In genomic region chr4:29525769-29526658, GRCm38 (mm10) we compare ENCODE assay signal across 11 mouse cellular contexts.
DNase-seq lines count a peak whose midpoint lies in the region; ATAC-seq and TF ChIP-seq lines count a peak whose summit lies in the region.
"Had no signal": no experiment of that assay in that cellular context is flagged by ENCODE, and none has a peak within 500 bp of the region (broad histone marks: within the 10 kb centered on the region; RNA-seq: fewer than 3 reads in every experiment).

No protein-coding gene starts in this region.

- TF ChIP-seq POLR2A in limb, embryonic 14.5 days (IDR thresholded peaks at IDR 0.05; ENCODE audit: borderline replicate concordance, extremely low read depth, insufficient read depth, insufficient read length): no peak
- TF ChIP-seq POLR2A in cerebellum, adult 2 months (IDR thresholded peaks at IDR 0.05; ENCODE audit: borderline replicate concordance, insufficient read depth, low read length): no peak
- no peak for TF ChIP-seq POLR2A in myocyte (IDR thresholded peaks at IDR 0.05; ENCODE audit: insufficient read length, low read depth)

- H3K36me3 ChIP-seq in limb, embryonic 14.5 days (ENCODE audit: control insufficient read depth, insufficient read depth, low read length): no peaks in the 10 kb centered on the region
- H3K36me3 ChIP-seq in limb, embryonic 10.5 days: no peaks in the 10 kb centered on the region
- H3K36me3 ChIP-seq in myocyte (ENCODE audit: control insufficient read depth, insufficient read depth): no peaks in the 10 kb centered on the region
- H3K36me3 ChIP-seq: embryonic facial prominence, embryonic 15.5 days; hindbrain, embryonic 15.5 days had no signal

- H3K9ac ChIP-seq in limb, embryonic 14.5 days (ENCODE audit: low read depth, low read length, severe bottlenecking): no peak overlapping the region
- H3K9ac ChIP-seq: embryonic facial prominence, embryonic 15.5 days; hindbrain, embryonic 15.5 days had no signal

- peak overlapping the region; percentile 33; the same call in 1 of the 2 replicates for H3K27ac ChIP-seq in limb, embryonic 14.5 days (replicated peaks; ENCODE audit: low read depth, low read length)
- H3K27ac ChIP-seq in limb, embryonic 10.5 days: no peak overlapping the region
- no peak overlapping the region for H3K27ac ChIP-seq in cerebellum, adult 2 months (ENCODE audit: insufficient read depth, low read length)
- H3K27ac ChIP-seq: embryonic facial prominence, embryonic 15.5 days; hindbrain, embryonic 15.5 days had no signal

- WGBS in limb, embryonic 14.5 days: 64% methylated on average over 5 of the region's 5 CpGs
- WGBS in limb, embryonic 10.5 days: 88% methylated on average over 5 of the region's 5 CpGs
- 52% methylated on average over 5 of the region's 5 CpGs for WGBS in cerebellum, adult 2 months

- DNase-seq in limb, embryonic 14.5 days (ENCODE audit: low spot score): no peak
- DNase-seq in limb, embryonic 10.5 days (ENCODE audit: low spot score): no peak
- DNase-seq in cerebellum, adult 2 months: peak; percentile 44 to 64
- peak; percentile 61 to 88 for DNase-seq in frontal cortex, postnatal 36 days (ENCODE audit: low spot score in 2 of 2)
- DNase-seq in adrenal gland, adult 2 months: no peak
- DNase-seq in retina, embryonic 14.5 days (ENCODE audit: low spot score): no peak

- no peaks in the 10 kb centered on the region; the same call in 1 of the 2 replicates for H3K4me1 ChIP-seq in limb, embryonic 14.5 days (ENCODE audit: control insufficient read depth, insufficient read depth, low read length)
- no peaks in the 10 kb centered on the region for H3K4me1 ChIP-seq in limb, embryonic 10.5 days
- no peaks in the 10 kb centered on the region for H3K4me1 ChIP-seq in cerebellum, adult 2 months (ENCODE audit: control insufficient read depth, insufficient read depth, low read length)
- H3K4me1 ChIP-seq: embryonic facial prominence, embryonic 15.5 days; hindbrain, embryonic 15.5 days had no signal

- no peaks in the 10 kb centered on the region for H3K79me2 ChIP-seq in myocyte (ENCODE audit: control insufficient read depth, insufficient read depth)

- no peak overlapping the region for H3ac ChIP-seq in myocyte (ENCODE audit: control insufficient read depth, insufficient read length)

- no peaks in the 10 kb centered on the region for H3K27me3 ChIP-seq in limb, embryonic 14.5 days (ENCODE audit: control insufficient read depth, insufficient read depth, low read length)
- H3K27me3 ChIP-seq in limb, embryonic 10.5 days (ENCODE audit: low read depth, poor library complexity, severe bottlenecking): no peaks in the 10 kb centered on the region
- no peaks in the 10 kb centered on the region for H3K27me3 ChIP-seq in cerebellum, adult 2 months (ENCODE audit: control insufficient read depth, insufficient read depth, low read length)
- H3K27me3 ChIP-seq in myocyte (ENCODE audit: control insufficient read depth, insufficient read depth, insufficient read length): no peaks in the 10 kb centered on the region
- H3K27me3 ChIP-seq: embryonic facial prominence, embryonic 15.5 days; hindbrain, embryonic 15.5 days had no signal

- no peaks in the 10 kb centered on the region for H3K9me3 ChIP-seq in limb, embryonic 14.5 days (ENCODE audit: control insufficient read depth, low read length)
- no peaks in the 10 kb centered on the region for H3K9me3 ChIP-seq in limb, embryonic 10.5 days (replicated peaks)
- H3K9me3 ChIP-seq: embryonic facial prominence, embryonic 15.5 days; hindbrain, embryonic 15.5 days had no signal

- TF ChIP-seq CTCF in cerebellum, adult 2 months (IDR thresholded peaks at IDR 0.05; ENCODE audit: borderline replicate concordance, insufficient read depth, low read depth, low read length): no peak

- ATAC-seq in limb, embryonic 14.5 days (ENCODE audit: low FRiP score, low read depth): no peak
- no peak for ATAC-seq in activated CD4-positive, CD25-positive, alpha-beta regulatory T cell, adult 4 months

- H3K4me3 ChIP-seq in limb, embryonic 14.5 days (replicated peaks; ENCODE audit: low read length): no peak overlapping the region
- H3K4me3 ChIP-seq in limb, embryonic 10.5 days: no peak overlapping the region
- no peak overlapping the region for H3K4me3 ChIP-seq in cerebellum, adult 2 months (replicated peaks; ENCODE audit: insufficient read depth, low read depth, low read length)
- no peak overlapping the region for H3K4me3 ChIP-seq in myocyte
- H3K4me3 ChIP-seq: embryonic facial prominence, embryonic 15.5 days; hindbrain, embryonic 15.5 days had no signal

- H3K4me2 ChIP-seq in limb, embryonic 14.5 days (replicated peaks; ENCODE audit: low read depth, low read length, severe bottlenecking): no peak overlapping the region
- H3K4me2 ChIP-seq in myocyte (ENCODE audit: low read depth): peak overlapping the region; percentile 62
- H3K4me2 ChIP-seq: embryonic facial prominence, embryonic 15.5 days; hindbrain, embryonic 15.5 days; liver, embryonic 11.5 days had no signal

TF ChIP-seq in myocyte, 11 proteins besides CTCF, POLR2A, EP300 and RAD21:
- TF ChIP-seq MAX (IDR thresholded peaks at IDR 0.05; ENCODE audit: low read depth) (no peak), CEBPB (IDR thresholded peaks at IDR 0.05; ENCODE audit: insufficient read depth, poor library complexity, severe bottlenecking) (no peak), MYOG (IDR thresholded peaks at IDR 0.05; ENCODE audit: control insufficient read depth in 1 of 3, insufficient read depth in 1 of 3, insufficient read length in 2 of 3, low read depth in 2 of 3) (no peak), E2F4 (IDR thresholded peaks at IDR 0.05; ENCODE audit: insufficient read depth) (no peak), SRF (IDR thresholded peaks at IDR 0.05; ENCODE audit: control insufficient read depth, insufficient read length, low read depth) (no peak), USF1 (IDR thresholded peaks at IDR 0.05; ENCODE audit: low read depth) (no peak), TCF12 (IDR thresholded peaks at IDR 0.05; ENCODE audit: insufficient read depth, poor library complexity, severe bottlenecking) (no peak), TCF3 (IDR thresholded peaks at IDR 0.05; ENCODE audit: insufficient read length, low read depth) (no peak)

Comparison
In these comparisons a context has a peak if more than half of its experiments do, and no peak if none do; other contexts are left out.
1. DNase-seq: peak in cerebellum, adult 2 months (2 of 2) and frontal cortex, postnatal 36 days (2 of 2); none in limb, embryonic 14.5 days (single experiment), limb, embryonic 10.5 days (single experiment), adrenal gland, adult 2 months (single experiment) and retina, embryonic 14.5 days (single experiment).